Mouse (Mus musculus) A20 (cell line): Measurements from ENCODE around the gene Adamts20.
"Not testable (repeated sequence)": the region's sequence is repeated elsewhere in the genome, so short reads cannot be mapped to it uniquely, and the experiment has no call there.

Experiments used
- DNase-seq: peaks from one replicate; pipeline ENCODE4 v3.0.0-alpha.2; 2011; ENCODE audit warnings: low read depth, low spot score

Adamts20 gene

DNA sequence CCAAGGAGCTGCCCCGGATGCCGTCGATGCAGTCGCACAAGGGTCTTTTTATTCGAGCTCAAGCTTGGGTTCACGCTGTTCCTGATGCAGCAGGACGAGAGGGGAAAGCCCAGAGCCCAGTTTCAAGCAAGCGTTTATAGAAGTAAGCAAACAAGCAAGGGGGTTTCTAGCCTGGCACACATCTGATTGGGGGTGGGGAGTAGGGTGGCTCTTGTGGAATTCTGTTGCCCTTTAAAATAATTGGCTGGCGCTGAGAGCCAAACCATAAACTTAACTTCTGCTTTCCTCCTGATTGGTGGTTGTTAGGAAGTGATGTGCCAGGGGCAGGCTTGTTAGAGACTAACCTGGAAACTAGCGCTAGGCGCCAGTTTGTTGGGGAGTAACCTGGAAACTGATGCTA, at the start of gene Adamts20:
Gene Adamts20 (minus strand): TSS at position 101 of the 400 bp plus-strand sequence.
- no peak for DNase-seq

DNA sequence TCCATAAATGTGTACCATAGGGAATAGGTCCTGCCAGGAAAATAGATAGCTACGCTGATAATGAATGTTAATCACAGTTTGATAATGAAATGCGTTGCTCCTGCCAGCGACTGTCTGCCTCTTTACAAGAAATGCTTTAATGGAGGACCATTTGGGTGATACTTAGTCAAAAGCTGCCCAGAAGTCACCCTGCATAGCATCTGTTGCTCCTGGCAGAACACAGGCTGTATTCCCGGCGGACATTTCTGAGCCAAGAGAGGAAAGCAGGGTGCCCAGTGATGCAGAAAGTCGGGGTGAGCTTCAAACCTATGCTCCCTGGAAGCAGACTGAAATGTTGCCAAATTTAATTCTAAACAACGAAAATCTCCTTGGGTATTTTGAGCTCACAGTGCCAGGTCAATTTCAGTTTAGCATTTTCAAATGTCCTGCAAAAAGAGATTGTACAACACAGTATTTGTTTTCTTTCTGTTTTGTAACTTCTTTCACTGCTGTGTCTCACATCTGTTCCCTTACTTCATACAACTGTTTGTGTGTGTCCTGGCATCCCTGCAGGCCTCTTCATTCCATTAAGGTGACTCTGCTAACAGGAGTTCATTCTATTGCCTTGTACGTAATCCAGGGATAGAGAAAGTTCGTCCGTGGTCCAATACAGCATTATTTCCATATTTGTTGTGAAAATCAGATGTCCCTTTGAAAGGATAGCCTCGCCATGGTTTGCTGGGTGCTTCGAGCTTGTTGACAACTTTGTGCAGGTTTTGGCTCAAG, 38.4 kb upstream of the Adamts20 start:
- DNase-seq: no peak

DNA sequence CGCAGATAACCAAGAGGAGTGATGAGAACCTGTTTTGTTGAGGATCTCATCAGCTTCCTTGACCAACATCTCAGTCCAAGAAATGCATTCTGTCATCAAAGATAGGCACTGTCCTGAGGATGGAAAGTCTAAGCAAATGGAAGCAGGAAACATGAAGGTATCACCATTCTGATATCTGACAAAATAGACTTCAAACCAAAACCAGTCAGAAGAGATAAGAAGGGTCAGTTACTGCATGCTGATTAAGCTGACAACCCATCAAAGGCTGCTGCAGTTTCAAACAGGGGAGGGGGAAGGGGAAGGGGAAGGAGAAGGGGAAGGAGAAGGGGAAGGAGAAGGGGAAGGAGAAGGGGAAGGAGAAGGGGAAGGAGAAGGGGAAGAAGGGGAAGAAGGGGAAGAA, 34.0 kb upstream of the Adamts20 start:
- DNase-seq: no peak

DNA sequence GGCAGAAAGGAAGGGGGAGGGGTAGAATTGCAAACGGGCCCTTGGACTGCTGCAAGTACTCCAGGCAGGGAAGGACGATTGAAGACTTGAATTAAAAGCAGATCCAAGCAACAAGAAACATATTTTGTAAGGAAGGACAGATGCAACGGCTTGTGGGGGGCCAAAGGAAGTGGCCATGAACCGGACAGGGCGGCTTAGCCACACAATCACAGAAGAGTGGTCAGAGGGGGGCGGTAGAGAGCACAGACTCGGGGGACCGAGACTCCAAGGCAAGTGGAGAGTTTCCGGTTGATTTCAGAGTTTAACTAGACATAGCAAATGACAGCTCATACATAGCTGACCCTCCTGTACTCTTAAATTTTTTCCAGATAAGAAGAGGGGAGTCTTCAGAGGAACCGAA, 30.7 kb upstream of the Adamts20 start:
- DNase-seq: no peak

DNA sequence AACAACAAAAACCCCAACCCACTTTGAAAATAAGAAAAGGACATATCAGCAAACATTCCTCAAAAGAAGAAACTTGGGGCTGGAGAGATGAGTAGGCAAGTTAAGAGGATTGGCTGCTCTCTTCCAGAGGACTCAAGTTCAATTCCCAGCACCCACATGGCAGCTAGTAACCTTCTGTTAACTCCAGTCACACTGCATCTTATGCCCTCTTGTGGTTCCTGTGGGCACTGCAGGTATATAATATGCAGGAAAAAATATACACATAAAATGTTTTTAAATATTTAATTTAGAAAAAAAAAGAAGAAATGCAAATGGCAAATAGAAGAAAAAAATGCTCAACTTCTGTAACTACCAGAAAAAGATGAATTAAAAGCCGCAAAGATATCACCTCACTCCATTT, 29.2 kb upstream of the Adamts20 start:
- no peak for DNase-seq

DNA sequence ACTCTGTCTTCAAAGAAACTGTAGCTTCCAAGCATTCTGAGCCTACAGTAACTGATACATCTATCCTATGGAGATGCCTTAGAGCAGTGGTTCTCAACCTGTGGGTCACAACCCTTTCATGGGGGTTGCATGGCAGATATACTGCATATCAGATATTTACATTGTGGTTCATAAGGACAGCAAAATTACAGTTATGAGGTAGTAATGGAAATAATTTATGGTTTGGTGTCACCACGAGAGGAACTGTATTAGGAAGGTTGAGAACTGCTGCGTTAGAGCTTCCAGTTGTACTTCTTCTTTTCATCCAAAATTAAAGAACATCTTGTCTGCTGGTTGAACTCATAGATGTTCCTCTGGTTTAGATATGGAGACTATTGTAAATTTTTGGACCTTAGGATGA, 24.2 kb upstream of the Adamts20 start:
- DNase-seq: no peak

DNA sequence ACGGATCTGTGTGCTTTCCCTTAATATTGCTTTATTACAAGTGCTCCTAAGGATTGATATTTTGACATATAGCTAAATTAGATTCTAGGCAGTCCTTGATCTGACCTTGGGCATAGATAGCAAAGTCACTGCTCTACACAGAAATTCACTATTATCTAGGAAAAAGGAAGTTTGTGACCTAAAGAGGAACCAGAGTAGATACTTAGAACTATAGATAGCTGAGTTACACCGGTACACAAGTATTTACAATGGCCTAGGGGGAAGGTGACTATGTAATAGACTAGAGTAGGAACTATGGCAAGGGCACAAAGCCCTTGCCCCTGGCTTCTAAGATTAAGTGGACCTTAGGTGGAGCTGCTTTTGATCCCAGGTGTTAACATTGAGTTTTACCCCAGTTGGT, 22.8 kb upstream of the Adamts20 start:
- not testable (repeated sequence) for DNase-seq

DNA sequence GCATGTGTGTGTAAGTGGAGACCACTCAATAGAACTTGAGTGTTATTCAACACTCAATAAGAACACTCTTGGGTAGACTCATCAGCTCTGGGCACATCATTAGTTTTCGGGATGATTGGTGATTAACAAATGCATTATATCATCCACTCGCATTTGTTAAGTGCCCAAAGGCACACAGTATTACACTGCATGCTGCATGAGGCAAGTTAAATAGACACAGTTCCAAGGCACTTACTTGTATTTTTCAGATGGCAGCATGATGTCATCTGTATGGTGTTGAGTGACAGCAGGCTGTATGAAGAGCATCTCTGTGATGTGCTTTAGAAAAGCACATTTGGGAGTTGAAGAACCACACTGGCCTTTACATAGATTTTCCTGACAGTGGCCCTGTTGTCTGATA, 17.3 kb upstream of the Adamts20 start:
- DNase-seq: no peak

DNA sequence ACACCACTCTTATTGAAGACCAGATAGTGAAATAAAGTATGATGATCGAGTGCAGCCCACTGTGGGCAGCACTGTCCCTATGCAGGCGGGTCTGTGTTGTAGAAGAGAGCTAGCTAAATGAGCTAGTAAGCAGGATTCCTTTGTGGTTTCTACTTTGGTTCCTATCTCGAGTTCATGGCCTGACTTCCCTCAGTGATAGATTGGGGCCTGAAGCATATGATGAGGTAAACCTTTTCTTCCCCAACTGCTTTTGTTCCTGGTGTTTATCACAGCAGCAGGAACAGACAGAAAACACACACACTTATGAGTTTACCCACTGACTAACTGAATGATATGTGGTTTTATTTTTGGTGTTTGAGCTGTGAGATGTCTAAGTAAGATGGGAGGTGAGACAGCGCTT, 15.6 kb upstream of the Adamts20 start:
- DNase-seq: no peak

DNA sequence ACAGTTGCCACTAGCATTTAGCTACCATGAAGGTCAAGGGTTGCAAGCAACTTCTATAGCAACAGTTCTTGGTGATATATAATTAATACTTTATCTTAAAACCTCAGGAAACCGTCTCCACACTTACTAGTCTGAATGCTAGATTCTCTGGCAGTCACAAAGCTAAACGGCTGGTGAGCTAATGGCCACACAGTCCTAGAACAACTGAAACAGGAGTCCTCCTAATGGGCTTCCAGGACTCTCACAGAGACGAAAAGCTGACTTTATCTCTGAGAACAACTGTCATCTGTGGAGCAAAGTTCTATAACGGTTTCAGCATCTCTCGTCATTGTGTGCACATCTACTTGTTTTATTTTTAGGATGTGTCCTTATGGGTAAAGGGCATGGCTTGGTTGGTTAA, 15.0 kb upstream of the Adamts20 start:
- DNase-seq: no peak

DNA sequence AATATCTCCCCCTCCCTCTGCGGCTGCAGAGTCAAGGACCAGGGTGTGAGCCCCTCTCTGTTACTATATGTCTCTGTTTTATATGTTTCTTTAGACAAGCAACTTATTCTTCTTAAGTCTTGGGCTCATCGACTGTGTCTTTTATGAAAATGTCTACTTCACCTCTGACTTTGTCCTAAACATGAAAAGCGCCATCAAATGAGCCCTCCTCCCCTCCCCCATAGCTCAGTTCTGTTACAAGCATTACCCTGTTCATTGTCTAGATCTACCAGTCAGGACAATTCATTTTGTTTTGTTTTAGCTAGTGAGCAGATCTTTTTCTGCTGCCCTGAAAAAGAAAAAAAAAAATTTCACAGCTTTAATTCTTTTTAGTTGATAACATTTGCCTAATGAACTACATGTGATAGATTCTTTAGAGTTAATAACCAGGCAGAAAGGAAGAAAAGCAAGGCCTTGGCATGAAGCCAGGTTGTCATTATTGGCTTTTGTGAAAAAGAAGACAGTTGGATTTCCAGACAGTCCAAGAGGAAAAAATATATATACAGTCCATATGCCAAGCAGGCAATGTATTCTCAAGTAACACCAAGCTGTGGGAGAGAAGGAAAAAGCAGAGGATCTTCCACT, 14.4 kb upstream of the Adamts20 start:
- no peak for DNase-seq

DNA sequence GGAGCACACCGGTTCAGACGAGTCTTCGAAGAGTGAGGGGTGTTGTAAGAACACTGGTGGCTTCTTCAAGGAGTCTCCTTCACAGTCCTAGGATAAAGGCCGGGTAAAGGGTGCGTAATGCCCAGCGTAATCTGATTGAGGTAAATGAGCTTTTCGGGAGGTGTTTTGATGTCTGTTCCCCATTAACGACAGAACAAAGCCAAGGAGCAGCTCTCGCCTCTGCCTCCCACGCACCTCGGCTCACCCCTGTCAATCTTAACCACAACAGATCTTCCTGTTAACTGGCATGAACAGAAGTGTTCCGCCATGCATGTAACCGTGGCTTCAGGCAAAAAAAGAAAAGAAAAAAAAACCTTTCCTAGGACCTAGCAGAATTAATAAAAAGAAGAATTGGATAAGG, 13.5 kb upstream of the Adamts20 start:
- no peak for DNase-seq

DNA sequence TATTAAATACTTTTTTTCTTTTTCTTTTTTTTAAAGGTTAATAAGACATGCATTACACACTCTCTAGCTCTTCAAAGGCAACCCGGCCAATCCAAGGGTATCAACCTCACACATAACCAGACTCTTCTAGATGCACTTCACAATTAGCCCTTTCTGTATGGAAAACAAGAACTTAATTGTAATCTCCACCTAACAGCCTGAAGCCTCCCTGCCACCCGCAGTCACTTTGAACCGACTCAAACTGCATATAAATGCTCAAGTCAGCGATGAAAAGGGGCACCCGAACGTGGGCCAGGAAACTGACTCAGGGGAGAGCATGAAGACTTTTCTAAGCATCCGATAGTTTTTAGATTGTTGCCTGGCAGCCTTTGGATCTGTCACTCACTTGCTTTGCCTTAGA, 12.1 kb upstream of the Adamts20 start:
- DNase-seq: no peak

DNA sequence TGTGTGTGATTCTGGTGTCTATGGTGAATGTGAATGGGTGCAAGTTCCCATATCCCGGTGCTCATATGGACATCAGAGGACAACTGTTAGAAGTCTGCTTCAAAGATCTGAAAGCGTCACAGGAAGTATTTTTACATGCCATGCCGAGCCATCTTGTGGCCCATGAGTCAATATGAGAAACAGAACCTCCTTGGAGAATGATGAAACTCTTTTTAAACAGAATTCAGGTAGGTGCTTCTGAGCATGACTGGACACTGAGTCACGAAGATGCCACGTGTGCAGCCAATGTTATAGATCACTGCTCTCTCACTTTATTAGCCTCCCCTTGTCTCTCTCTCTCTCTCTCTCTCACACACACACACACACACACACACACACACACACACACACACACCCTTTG, 10.8 kb upstream of the Adamts20 start:
- no peak for DNase-seq

DNA sequence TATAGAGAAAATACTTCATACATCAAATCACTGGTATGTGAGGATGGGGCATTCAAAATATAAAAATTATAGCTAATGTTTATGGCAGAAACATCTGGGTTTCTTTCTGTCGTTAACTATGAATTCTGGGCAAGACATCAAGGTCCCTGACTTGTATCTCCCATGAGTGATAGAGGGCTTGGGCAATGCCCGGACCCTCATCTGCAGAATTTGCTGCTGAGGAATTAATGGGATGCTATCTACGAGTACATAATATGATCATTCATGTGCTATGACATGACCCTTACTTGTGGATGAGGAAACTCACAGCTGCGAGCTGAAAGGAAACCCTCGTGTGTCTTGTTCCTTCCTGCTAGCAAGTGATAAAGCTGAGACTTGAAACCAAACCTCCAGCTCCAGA, 5.1 kb upstream of the Adamts20 start:
- DNase-seq: no peak

DNA sequence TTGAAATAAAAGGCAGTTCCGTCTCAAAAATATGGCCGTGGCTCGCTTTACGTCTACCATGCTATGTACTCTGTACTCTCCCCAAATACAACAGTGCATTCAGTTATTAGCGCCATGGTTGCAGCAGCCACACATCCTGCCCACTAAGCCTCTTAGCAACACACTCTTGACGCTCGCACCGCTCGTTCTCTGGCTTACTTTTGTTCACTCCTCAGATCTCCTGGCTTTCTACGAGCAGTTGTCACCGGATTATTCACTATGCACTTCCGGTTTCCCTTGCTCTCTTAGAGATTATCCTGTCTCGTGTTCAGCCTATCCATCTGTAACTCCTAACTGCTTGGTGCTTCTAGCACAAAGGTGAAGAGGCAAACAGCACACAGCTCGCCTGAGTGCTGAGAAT, 337 bp downstream of the Adamts20 start:
- no peak for DNase-seq

DNA sequence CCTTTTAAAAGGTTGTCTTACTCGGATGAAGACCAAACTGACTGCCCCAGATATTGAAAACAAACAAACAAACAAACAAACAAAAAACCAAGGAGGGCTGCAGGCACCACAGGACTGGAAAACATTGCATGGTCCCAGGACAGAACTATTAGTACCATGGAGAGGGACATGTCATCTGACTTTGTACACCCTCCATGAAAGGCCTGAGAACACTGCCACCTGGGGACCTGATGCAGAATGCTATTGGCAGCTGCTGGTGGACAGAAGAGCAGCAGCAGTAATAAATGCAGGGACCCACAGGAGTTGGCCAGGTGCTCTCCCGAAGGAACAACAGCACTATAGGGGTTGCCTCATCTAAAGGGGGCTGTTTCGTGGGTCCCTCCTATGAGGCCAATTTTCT, 2.0 kb downstream of the Adamts20 start:
- DNase-seq: no peak

DNA sequence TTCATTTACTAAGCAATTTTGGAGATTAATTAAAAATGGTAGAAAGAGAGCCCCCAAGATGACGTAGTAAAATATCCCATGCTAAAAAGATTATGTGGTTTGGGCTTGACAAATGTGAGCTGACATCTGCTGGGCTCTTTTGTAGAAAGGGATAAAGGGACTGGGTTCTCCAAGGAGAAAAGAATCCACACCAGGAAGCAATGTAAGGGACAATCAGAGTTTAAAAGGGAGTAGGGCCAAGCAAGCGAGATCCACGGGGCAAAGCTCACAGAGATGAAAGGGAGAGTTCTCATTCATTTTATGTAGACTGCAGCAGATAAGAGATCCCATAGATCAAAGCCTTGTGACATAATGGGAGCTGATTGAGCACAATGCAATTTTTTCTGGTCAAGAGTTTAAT, 3.0 kb downstream of the Adamts20 start:
- DNase-seq: no peak

DNA sequence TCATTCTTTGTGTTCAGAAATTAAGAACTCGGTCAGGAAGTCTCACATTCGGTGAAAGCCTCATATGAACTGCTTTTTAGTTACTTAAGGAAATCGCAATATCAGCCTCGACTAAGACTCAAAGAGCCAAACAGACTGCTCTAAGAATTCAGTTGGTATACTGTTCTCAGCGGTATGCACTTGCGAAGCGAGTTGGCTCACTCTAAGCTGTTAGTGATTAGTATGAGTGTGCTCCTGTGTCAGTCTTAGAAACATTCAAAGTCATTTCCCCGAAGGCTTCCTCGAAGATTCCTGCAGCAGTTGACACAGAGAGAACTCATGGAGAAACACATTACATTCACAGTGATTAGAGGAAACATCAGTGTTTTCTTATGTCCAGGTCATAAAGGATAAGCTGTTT, 4.1 kb downstream of the Adamts20 start:
- DNase-seq: no peak

DNA sequence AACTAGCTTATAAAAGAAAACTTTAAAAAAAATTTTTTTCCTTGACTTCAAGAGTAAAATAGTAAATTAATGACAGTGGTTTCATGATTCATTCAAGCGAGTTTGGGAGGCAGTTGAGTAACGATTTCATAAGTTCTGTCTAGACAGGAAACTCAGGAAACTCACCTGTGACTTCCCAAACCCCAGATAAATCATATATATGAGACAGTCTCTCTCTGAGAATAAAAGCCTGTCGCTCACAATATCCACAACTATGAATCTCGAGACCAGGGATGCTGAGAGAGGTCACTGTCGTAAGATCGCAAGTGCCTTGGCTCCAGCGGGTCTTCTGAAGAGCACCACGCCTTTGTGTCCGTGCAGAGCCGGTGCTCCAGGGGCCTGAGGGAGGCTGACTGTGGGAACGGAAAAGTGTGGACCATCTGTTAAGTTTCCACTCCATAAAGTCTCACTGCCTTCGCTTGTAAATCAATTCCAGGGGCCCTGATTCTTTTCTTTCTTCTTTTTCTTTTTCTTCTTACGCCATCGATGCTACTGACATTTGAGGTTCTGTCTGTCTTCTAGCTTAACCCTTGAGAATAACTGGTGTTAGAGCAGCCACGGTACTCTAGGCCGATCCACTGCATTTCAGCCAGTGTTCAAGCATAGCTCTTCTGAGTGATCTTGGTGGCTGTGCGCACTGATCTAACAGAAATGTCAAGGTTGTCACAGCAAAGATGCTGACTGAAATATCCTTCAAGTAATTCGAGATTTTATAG, 7.4 kb downstream of the Adamts20 start:
- DNase-seq: no peak

DNA sequence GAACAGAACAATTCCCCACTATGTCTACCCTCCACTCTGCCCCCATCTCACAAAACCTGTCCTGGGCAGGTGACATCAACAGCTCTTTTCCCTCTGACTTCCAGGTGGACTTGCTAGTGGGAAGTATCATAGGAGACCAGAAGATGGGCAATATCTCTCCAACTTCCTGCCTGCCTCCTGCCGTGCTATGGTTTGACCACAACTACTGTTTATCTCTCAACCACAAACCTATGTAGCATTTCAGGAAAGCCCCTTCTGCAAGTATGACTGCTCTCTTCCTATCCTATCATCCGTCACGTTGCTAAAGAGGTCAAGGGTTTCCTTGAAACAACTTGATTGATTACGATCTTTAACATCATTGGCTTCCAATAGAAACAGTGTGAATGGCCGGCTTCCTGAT, 12.4 kb downstream of the Adamts20 start:
- no peak for DNase-seq

DNA sequence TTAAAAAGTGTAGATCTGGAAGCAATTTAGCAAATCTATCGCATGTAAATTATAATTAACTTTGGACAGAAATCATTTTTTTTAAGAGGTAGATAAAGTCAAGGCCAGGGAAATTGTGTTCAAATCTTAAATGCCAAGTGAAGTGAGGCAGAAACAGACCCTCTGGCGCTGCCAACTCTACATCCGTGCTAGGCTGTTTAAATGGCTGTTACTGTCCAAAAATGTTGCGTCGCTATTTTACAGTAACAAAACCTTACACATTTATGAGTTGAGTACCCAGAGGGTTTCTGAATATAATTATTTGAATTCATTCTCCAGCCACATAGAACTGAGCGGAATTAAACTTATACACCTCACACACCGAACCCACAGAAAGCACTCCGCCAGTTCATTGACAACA, 13.6 kb downstream of the Adamts20 start:
- no peak for DNase-seq
